Mouse (Mus musculus): ENCODE results near the gene Gm9117. TPM values are rescaled to one million over a fixed set of nuclear protein-coding genes. Genes with fewer than 3 reads are reported as not detected.
"Not testable (repeated sequence)": the region's sequence is repeated elsewhere in the genome, so short reads cannot be mapped to it uniquely, and the experiment has no call there.

The Gm9117 gene
- not detected for total RNA-seq (2021)
- long read RNA-seq, experiment 1: 0 reads
- long read RNA-seq, experiment 2: 0 reads

GRCm38 (mm10) chr3:93943443-93943842, at the start of gene Gm9117:
Gm9117 (minus strand) TSS chr3:93943543.
- DNase-seq; intact Hi-C loops (cut with DNase I): not testable (repeated sequence)

GRCm38 (mm10) chr3:93968938-93969337, 25.6 kb upstream of the Gm9117 start:
- DNase-seq; intact Hi-C loops (cut with DNase I): not testable (repeated sequence)

DNA sequence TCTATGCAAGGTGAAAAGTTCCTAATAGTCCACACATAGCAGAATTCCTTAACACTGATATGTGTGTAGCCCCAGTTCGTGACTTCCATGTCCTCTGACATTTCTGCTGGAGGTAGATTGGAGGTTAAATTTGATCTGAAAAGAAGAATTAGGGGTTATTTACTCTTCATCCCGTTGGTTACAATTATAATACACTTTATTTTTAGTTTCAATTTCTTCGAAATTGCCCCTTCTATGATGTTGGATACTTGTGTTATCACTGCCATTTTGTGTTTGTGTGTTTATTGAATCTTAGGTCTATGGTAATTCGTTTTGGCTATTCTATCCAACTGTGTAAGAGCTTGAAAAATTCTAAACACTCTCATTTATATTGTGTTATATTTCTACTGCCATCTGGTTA, 17.9 kb upstream of the Gm9117 start, which contains the start of gene Tdpoz5:
Gene Tdpoz5, minus strand, starts transcription at position 101 of the 400 bp plus-strand sequence.
- DNase-seq; intact Hi-C loops (cut with DNase I): not testable (repeated sequence)

- DNase-seq; intact Hi-C loops (cut with DNase I): not testable (repeated sequence)
These were observed 5.0 kb downstream of the Gm9117 start for GRCm38 (mm10) chr3:93938386-93938785.

Other genes with a start within 250 kb of the Gm9117 start
- gene Gm5773, start 170.5 kb downstream of the Gm9117 start, total RNA-seq (2021): not detected
- not detected for gene Tdpoz4, start 147.1 kb downstream of the Gm9117 start, total RNA-seq (2021)
- gene Tdpoz3, start 117.5 kb downstream of the Gm9117 start, total RNA-seq (2021): not detected
- not detected for gene Tdpoz5, start 17.8 kb upstream of the Gm9117 start, total RNA-seq (2021)
- not detected for gene Gm9125, start 111.3 kb upstream of the Gm9117 start, total RNA-seq (2021)
- gene Gm10697, start 129.1 kb upstream of the Gm9117 start, total RNA-seq (2021): not detected
- gene Gm10696, start 234.7 kb upstream of the Gm9117 start, total RNA-seq (2021): not detected